Mouse (Mus musculus): Measurements from ENCODE around the gene Sbno1. TPM values are rescaled to one million over a fixed set of nuclear protein-coding genes. Genes with fewer than 3 reads are reported as not detected.

The Sbno1 gene
- polyA plus RNA-seq, 1 experiment = 36.3 TPM

- 95% methylated on average over 2 of the region's 2 CpGs for WGBS
- Histone ChIP-seq H3K4me3 (ENCODE audit: control insufficient read depth, insufficient read depth, low read length) (no peak overlapping the region), H3K27ac (ENCODE audit: control insufficient read depth, insufficient read depth, low read length) (no peak overlapping the region), H3K27me3 (ENCODE audit: control insufficient read depth, insufficient read depth, low read length) (no peaks in the 10 kb centered on the region), H3K4me1 (replicated peaks; ENCODE audit: control insufficient read depth, insufficient read depth, low read length) (no peaks in the 10 kb centered on the region), H3K36me3 (ENCODE audit: control insufficient read depth, insufficient read depth, low read length) (no peaks in the 10 kb centered on the region)
- DNase-seq = no peak
- TF ChIP-seq POLR2A (IDR thresholded peaks at IDR 0.05; ENCODE audit: control insufficient read depth, extremely low read depth, insufficient read depth, low read length, poor library complexity) (no peak), CTCF (IDR thresholded peaks at IDR 0.05; ENCODE audit: borderline replicate concordance, control insufficient read depth, extremely low read depth, insufficient read depth, low read length, poor library complexity) (no peak)
Observed at GRCm38 (mm10) chr5:124421786-124422185, 4.0 kb downstream of the Sbno1 start.

GRCm38 (mm10) chr5:124418903-124419302 is 6.9 kb downstream of the Sbno1 start:
- WGBS = 96% methylated on average over 2 of the region's 2 CpGs
- H3K36me3 ChIP-seq (ENCODE audit: control insufficient read depth, insufficient read depth, low read length) = no peaks in the 10 kb centered on the region
- H3K27me3 ChIP-seq (ENCODE audit: control insufficient read depth, insufficient read depth, low read length) = no peaks in the 10 kb centered on the region
- no peak overlapping the region for H3K4me3 ChIP-seq (ENCODE audit: control insufficient read depth, insufficient read depth, low read length)
- TF ChIP-seq POLR2A (IDR thresholded peaks at IDR 0.05; ENCODE audit: control insufficient read depth, extremely low read depth, insufficient read depth, low read length, poor library complexity) (no peak), CTCF (IDR thresholded peaks at IDR 0.05; ENCODE audit: borderline replicate concordance, control insufficient read depth, extremely low read depth, insufficient read depth, low read length, poor library complexity) (no peak)
- DNase-seq = no peak
- no peak overlapping the region for H3K27ac ChIP-seq (ENCODE audit: control insufficient read depth, insufficient read depth, low read length)
- H3K4me1 ChIP-seq (replicated peaks; ENCODE audit: control insufficient read depth, insufficient read depth, low read length) = no peaks in the 10 kb centered on the region

GRCm38 (mm10) chr5:124412163-124412562 is 13.6 kb downstream of the Sbno1 start:
- H3K36me3 ChIP-seq (ENCODE audit: control insufficient read depth, insufficient read depth, low read length) = peaks cover 43% of the 10 kb centered on the region
- no peaks in the 10 kb centered on the region for H3K27me3 ChIP-seq (ENCODE audit: control insufficient read depth, insufficient read depth, low read length)
- TF ChIP-seq POLR2A (IDR thresholded peaks at IDR 0.05; ENCODE audit: control insufficient read depth, extremely low read depth, insufficient read depth, low read length, poor library complexity) (no peak), CTCF (IDR thresholded peaks at IDR 0.05; ENCODE audit: borderline replicate concordance, control insufficient read depth, extremely low read depth, insufficient read depth, low read length, poor library complexity) (no peak)
- 95% methylated on average over 5 of the region's 5 CpGs for WGBS
- no peaks in the 10 kb centered on the region for H3K4me1 ChIP-seq (replicated peaks; ENCODE audit: control insufficient read depth, insufficient read depth, low read length)
- no peak overlapping the region for H3K27ac ChIP-seq (ENCODE audit: control insufficient read depth, insufficient read depth, low read length)
- H3K4me3 ChIP-seq (ENCODE audit: control insufficient read depth, insufficient read depth, low read length) = no peak overlapping the region
- DNase-seq = no peak

- TF ChIP-seq POLR2A (IDR thresholded peaks at IDR 0.05; ENCODE audit: control insufficient read depth, extremely low read depth, insufficient read depth, low read length, poor library complexity) = no peak
- TF ChIP-seq CTCF (IDR thresholded peaks at IDR 0.05; ENCODE audit: borderline replicate concordance, control insufficient read depth, extremely low read depth, insufficient read depth, low read length, poor library complexity) = no peak
- H3K4me1 ChIP-seq (replicated peaks; ENCODE audit: control insufficient read depth, insufficient read depth, low read length) = no peaks in the 10 kb centered on the region
- WGBS = 95% methylated on average over 3 of the region's 3 CpGs
- H3K4me3 ChIP-seq (ENCODE audit: control insufficient read depth, insufficient read depth, low read length) = no peak overlapping the region
- H3K27ac ChIP-seq (ENCODE audit: control insufficient read depth, insufficient read depth, low read length) = no peak overlapping the region
- H3K27me3 ChIP-seq (ENCODE audit: control insufficient read depth, insufficient read depth, low read length) = no peaks in the 10 kb centered on the region
- peaks cover 56% of the 10 kb centered on the region for H3K36me3 ChIP-seq (ENCODE audit: control insufficient read depth, insufficient read depth, low read length)
- no peak for DNase-seq
Observed at GRCm38 (mm10) chr5:124410808-124411207, 15.0 kb downstream of the Sbno1 start.

- no peaks in the 10 kb centered on the region for H3K27me3 ChIP-seq (ENCODE audit: control insufficient read depth, insufficient read depth, low read length)
- 56% methylated on average over 7 of the region's 7 CpGs for WGBS
- no peak overlapping the region for H3K4me3 ChIP-seq (ENCODE audit: control insufficient read depth, insufficient read depth, low read length)
- H3K27ac ChIP-seq (ENCODE audit: control insufficient read depth, insufficient read depth, low read length) = no peak overlapping the region
- DNase-seq = no peak
- TF ChIP-seq POLR2A (IDR thresholded peaks at IDR 0.05; ENCODE audit: control insufficient read depth, extremely low read depth, insufficient read depth, low read length, poor library complexity) = no peak
- TF ChIP-seq CTCF (IDR thresholded peaks at IDR 0.05; ENCODE audit: borderline replicate concordance, control insufficient read depth, extremely low read depth, insufficient read depth, low read length, poor library complexity) = no peak
- H3K36me3 ChIP-seq (ENCODE audit: control insufficient read depth, insufficient read depth, low read length) = peaks cover 86% of the 10 kb centered on the region
- no peaks in the 10 kb centered on the region for H3K4me1 ChIP-seq (replicated peaks; ENCODE audit: control insufficient read depth, insufficient read depth, low read length)
Observed at GRCm38 (mm10) chr5:124393726-124394125, 32.1 kb downstream of the Sbno1 start.

- DNase-seq = no peak
- Histone ChIP-seq H3K36me3 (ENCODE audit: control insufficient read depth, insufficient read depth, low read length) (peaks cover 91% of the 10 kb centered on the region), H3K4me1 (replicated peaks; ENCODE audit: control insufficient read depth, insufficient read depth, low read length) (no peaks in the 10 kb centered on the region), H3K27me3 (ENCODE audit: control insufficient read depth, insufficient read depth, low read length) (no peaks in the 10 kb centered on the region), H3K27ac (ENCODE audit: control insufficient read depth, insufficient read depth, low read length) (no peak overlapping the region), H3K4me3 (ENCODE audit: control insufficient read depth, insufficient read depth, low read length) (no peak overlapping the region)
- TF ChIP-seq CTCF (IDR thresholded peaks at IDR 0.05; ENCODE audit: borderline replicate concordance, control insufficient read depth, extremely low read depth, insufficient read depth, low read length, poor library complexity) (no peak), POLR2A (IDR thresholded peaks at IDR 0.05; ENCODE audit: control insufficient read depth, extremely low read depth, insufficient read depth, low read length, poor library complexity) (no peak)
- 98% methylated on average over 4 of the region's 4 CpGs for WGBS
Observed at GRCm38 (mm10) chr5:124392412-124392811, 33.4 kb downstream of the Sbno1 start.

- H3K36me3 ChIP-seq (ENCODE audit: control insufficient read depth, insufficient read depth, low read length) = peaks cover 91% of the 10 kb centered on the region
- H3K4me1 ChIP-seq (replicated peaks; ENCODE audit: control insufficient read depth, insufficient read depth, low read length) = no peaks in the 10 kb centered on the region
- no peaks in the 10 kb centered on the region for H3K27me3 ChIP-seq (ENCODE audit: control insufficient read depth, insufficient read depth, low read length)
- H3K27ac ChIP-seq (ENCODE audit: control insufficient read depth, insufficient read depth, low read length) = no peak overlapping the region
- no peak overlapping the region for H3K4me3 ChIP-seq (ENCODE audit: control insufficient read depth, insufficient read depth, low read length)
- TF ChIP-seq POLR2A (IDR thresholded peaks at IDR 0.05; ENCODE audit: control insufficient read depth, extremely low read depth, insufficient read depth, low read length, poor library complexity) (no peak), CTCF (IDR thresholded peaks at IDR 0.05; ENCODE audit: borderline replicate concordance, control insufficient read depth, extremely low read depth, insufficient read depth, low read length, poor library complexity) (no peak)
- 71% methylated on average over 5 of the region's 5 CpGs for WGBS
- DNase-seq = peak; percentile 8
Observed at GRCm38 (mm10) chr5:124387932-124388331, 37.9 kb downstream of the Sbno1 start.
